Mouse (Mus musculus): ENCODE results near the gene Bcl2l12. TPM values are rescaled to one million over a fixed set of nuclear protein-coding genes. Genes with fewer than 3 reads are reported as not detected.
"Not testable (repeated sequence)": the region's sequence is repeated elsewhere in the genome, so short reads cannot be mapped to it uniquely, and the experiment has no call there.

Bcl2l12 gene
- polyA plus RNA-seq, 1 experiment = 85.4 TPM

GRCm38 (mm10) chr7:45027761-45028160 lies 29.2 kb upstream of the Bcl2l12 start:
- no peak for TF ChIP-seq CTCF (IDR thresholded peaks at IDR 0.05; ENCODE audit: control insufficient read depth, insufficient read depth, insufficient replicate concordance, low read depth, low read length)
- no peak for TF ChIP-seq POLR2A (IDR thresholded peaks at IDR 0.05; ENCODE audit: control insufficient read depth, low read depth, low read length)
- no peak overlapping the region for H3K4me3 ChIP-seq (ENCODE audit: control insufficient read depth, low read depth, low read length)
- H3K4me1 ChIP-seq (ENCODE audit: control insufficient read depth, insufficient read depth, low read length) = peaks cover 2% of the 10 kb centered on the region; the same call in 1 of the 2 replicates
- no peaks in the 10 kb centered on the region for H3K36me3 ChIP-seq (ENCODE audit: control insufficient read depth, insufficient read depth, low read length)
- H3K27ac ChIP-seq (ENCODE audit: control insufficient read depth, insufficient read depth, low read depth, low read length) = no peak overlapping the region
- H3K27me3 ChIP-seq (ENCODE audit: control insufficient read depth, insufficient read depth, low read length) = no peaks in the 10 kb centered on the region

GRCm38 (mm10) chr7:45026256-45026655 lies 27.7 kb upstream of the Bcl2l12 start:
- Histone ChIP-seq H3K4me3 (ENCODE audit: control insufficient read depth, low read depth, low read length) (no peak overlapping the region), H3K36me3 (ENCODE audit: control insufficient read depth, insufficient read depth, low read length) (no peaks in the 10 kb centered on the region), H3K27me3 (ENCODE audit: control insufficient read depth, insufficient read depth, low read length) (no peaks in the 10 kb centered on the region), H3K4me1 (ENCODE audit: control insufficient read depth, insufficient read depth, low read length) (peaks cover 2% of the 10 kb centered on the region; the same call in 1 of the 2 replicates), H3K27ac (ENCODE audit: control insufficient read depth, insufficient read depth, low read depth, low read length) (no peak overlapping the region)
- TF ChIP-seq CTCF (IDR thresholded peaks at IDR 0.05; ENCODE audit: control insufficient read depth, insufficient read depth, insufficient replicate concordance, low read depth, low read length) = no peak

- H3K36me3 ChIP-seq (ENCODE audit: control insufficient read depth, insufficient read depth, low read length) = no peaks in the 10 kb centered on the region
- TF ChIP-seq CTCF (IDR thresholded peaks at IDR 0.05; ENCODE audit: control insufficient read depth, insufficient read depth, insufficient replicate concordance, low read depth, low read length) = no peak
- no peak for TF ChIP-seq POLR2A (IDR thresholded peaks at IDR 0.05; ENCODE audit: control insufficient read depth, low read depth, low read length)
- H3K27me3 ChIP-seq (ENCODE audit: control insufficient read depth, insufficient read depth, low read length) = no peaks in the 10 kb centered on the region
- no peak overlapping the region; the same call in 1 of the 2 replicates for H3K27ac ChIP-seq (ENCODE audit: control insufficient read depth, insufficient read depth, low read depth, low read length)
- H3K4me3 ChIP-seq (ENCODE audit: control insufficient read depth, low read depth, low read length) = no peak overlapping the region
- H3K4me1 ChIP-seq (ENCODE audit: control insufficient read depth, insufficient read depth, low read length) = peaks cover 2% of the 10 kb centered on the region; the same call in 1 of the 2 replicates
Observed at GRCm38 (mm10) chr7:45025601-45026220, 27.2 kb upstream of the Bcl2l12 start.

- TF ChIP-seq CTCF (IDR thresholded peaks at IDR 0.05; ENCODE audit: control insufficient read depth, insufficient read depth, insufficient replicate concordance, low read depth, low read length) (no peak), POLR2A (IDR thresholded peaks at IDR 0.05; ENCODE audit: control insufficient read depth, low read depth, low read length) (no peak)
- H3K27ac ChIP-seq (ENCODE audit: control insufficient read depth, insufficient read depth, low read depth, low read length) = no peak overlapping the region
- H3K36me3 ChIP-seq (ENCODE audit: control insufficient read depth, insufficient read depth, low read length) = no peaks in the 10 kb centered on the region
- H3K27me3 ChIP-seq (ENCODE audit: control insufficient read depth, insufficient read depth, low read length) = no peaks in the 10 kb centered on the region
- peaks cover 2% of the 10 kb centered on the region; the same call in 1 of the 2 replicates for H3K4me1 ChIP-seq (ENCODE audit: control insufficient read depth, insufficient read depth, low read length)
- H3K4me3 ChIP-seq (ENCODE audit: control insufficient read depth, low read depth, low read length) = no peak overlapping the region
Observed at GRCm38 (mm10) chr7:45024281-45025248, 26.1 kb upstream of the Bcl2l12 start.

GRCm38 (mm10) chr7:45023711-45024110 lies 25.2 kb upstream of the Bcl2l12 start:
- not testable (repeated sequence) for H3K27me3 ChIP-seq (ENCODE audit: control insufficient read depth, insufficient read depth, low read length); H3K4me3 ChIP-seq (ENCODE audit: control insufficient read depth, low read depth, low read length); H3K4me1 ChIP-seq (ENCODE audit: control insufficient read depth, insufficient read depth, low read length); H3K36me3 ChIP-seq (ENCODE audit: control insufficient read depth, insufficient read depth, low read length); H3K27ac ChIP-seq (ENCODE audit: control insufficient read depth, insufficient read depth, low read depth, low read length)

- Histone ChIP-seq H3K4me3 (ENCODE audit: control insufficient read depth, low read depth, low read length) (no peak overlapping the region), H3K27ac (ENCODE audit: control insufficient read depth, insufficient read depth, low read depth, low read length) (no peak overlapping the region), H3K36me3 (ENCODE audit: control insufficient read depth, insufficient read depth, low read length) (no peaks in the 10 kb centered on the region), H3K27me3 (ENCODE audit: control insufficient read depth, insufficient read depth, low read length) (no peaks in the 10 kb centered on the region), H3K4me1 (ENCODE audit: control insufficient read depth, insufficient read depth, low read length) (peaks cover 19% of the 10 kb centered on the region)
- no peak for TF ChIP-seq POLR2A (IDR thresholded peaks at IDR 0.05; ENCODE audit: control insufficient read depth, low read depth, low read length)
- TF ChIP-seq CTCF (IDR thresholded peaks at IDR 0.05; ENCODE audit: control insufficient read depth, insufficient read depth, insufficient replicate concordance, low read depth, low read length) = no peak
Observed at GRCm38 (mm10) chr7:45020225-45020624, 21.7 kb upstream of the Bcl2l12 start.

GRCm38 (mm10) chr7:45019031-45019571 lies 20.6 kb upstream of the Bcl2l12 start:
- Histone ChIP-seq H3K27me3 (ENCODE audit: control insufficient read depth, insufficient read depth, low read length) (no peaks in the 10 kb centered on the region), H3K27ac (ENCODE audit: control insufficient read depth, insufficient read depth, low read depth, low read length) (no peak overlapping the region), H3K4me3 (ENCODE audit: control insufficient read depth, low read depth, low read length) (no peak overlapping the region), H3K36me3 (ENCODE audit: control insufficient read depth, insufficient read depth, low read length) (no peaks in the 10 kb centered on the region), H3K4me1 (ENCODE audit: control insufficient read depth, insufficient read depth, low read length) (peaks cover 17% of the 10 kb centered on the region)
- TF ChIP-seq POLR2A (IDR thresholded peaks at IDR 0.05; ENCODE audit: control insufficient read depth, low read depth, low read length) (no peak), CTCF (IDR thresholded peaks at IDR 0.05; ENCODE audit: control insufficient read depth, insufficient read depth, insufficient replicate concordance, low read depth, low read length) (no peak)
